Mouse (Mus musculus): ENCODE results near the gene Ly6g6d. TPM values are rescaled to one million over a fixed set of nuclear protein-coding genes. Genes with fewer than 3 reads are reported as not detected.
"Not testable (repeated sequence)": the region's sequence is repeated elsewhere in the genome, so short reads cannot be mapped to it uniquely, and the experiment has no call there.

Gene Ly6g6d
- polyA plus RNA-seq, 1 experiment from 2014 or later = 0.19 TPM

DNA sequence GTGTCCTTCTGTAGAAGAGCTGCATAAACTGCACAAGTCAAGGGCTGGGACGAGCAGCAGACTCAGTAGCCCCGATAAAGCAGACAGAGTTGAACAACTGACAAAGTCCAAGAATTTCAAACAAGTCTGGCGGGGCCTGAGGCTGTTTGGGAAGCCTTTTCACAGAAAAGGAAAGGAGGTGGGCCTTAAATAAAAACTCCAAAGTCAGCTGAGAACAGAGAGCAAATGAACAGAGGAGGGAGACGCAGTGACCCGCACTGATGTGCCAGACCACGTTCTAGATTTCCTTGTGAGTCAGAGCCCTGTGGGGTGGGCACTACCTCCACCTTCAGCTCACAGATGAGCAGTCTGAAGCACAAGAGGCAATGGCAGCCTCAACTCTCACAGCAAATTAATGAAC lies 43.0 kb downstream of the Ly6g6d start:
- POLR2A ChIA-PET = no interaction called here
- TF ChIP-seq CTCF (IDR thresholded peaks at IDR 0.05) = no peak
- in situ Hi-C loops (cut with MboI; ENCODE audit: low pct_unique_long_range_greater_than_20kb) = loop anchor here (5.0 kb wide), 1 partner anchor 52 kb away; the partner anchor contains the start of genes Abhd16a and Ly6g6f
- no peak for DNase-seq (ENCODE audit: low read depth, low spot score)
- no peaks in the 10 kb centered on the region for H3K27me3 ChIP-seq
- ATAC-seq = no peak
- CTCF ChIA-PET = interaction anchor here (1.1 to 1.6 kb wide), 2 partner anchors 14 to 79 kb away, joined by 3 read pairs; no protein-coding TSS in a partner anchor

- POLR2A ChIA-PET; DNase-seq (ENCODE audit: low read depth, low spot score); ATAC-seq; CTCF ChIA-PET; H3K27me3 ChIP-seq: not testable (repeated sequence)
- in situ Hi-C loops (cut with MboI; ENCODE audit: low pct_unique_long_range_greater_than_20kb) = loop anchor here (5.0 kb wide), 1 partner anchor 54 kb away; the partner anchor contains the start of genes Abhd16a and Ly6g6f
Observed at GRCm38 (mm10) chr17:35033703-35034102, 44.2 kb downstream of the Ly6g6d start.

DNA sequence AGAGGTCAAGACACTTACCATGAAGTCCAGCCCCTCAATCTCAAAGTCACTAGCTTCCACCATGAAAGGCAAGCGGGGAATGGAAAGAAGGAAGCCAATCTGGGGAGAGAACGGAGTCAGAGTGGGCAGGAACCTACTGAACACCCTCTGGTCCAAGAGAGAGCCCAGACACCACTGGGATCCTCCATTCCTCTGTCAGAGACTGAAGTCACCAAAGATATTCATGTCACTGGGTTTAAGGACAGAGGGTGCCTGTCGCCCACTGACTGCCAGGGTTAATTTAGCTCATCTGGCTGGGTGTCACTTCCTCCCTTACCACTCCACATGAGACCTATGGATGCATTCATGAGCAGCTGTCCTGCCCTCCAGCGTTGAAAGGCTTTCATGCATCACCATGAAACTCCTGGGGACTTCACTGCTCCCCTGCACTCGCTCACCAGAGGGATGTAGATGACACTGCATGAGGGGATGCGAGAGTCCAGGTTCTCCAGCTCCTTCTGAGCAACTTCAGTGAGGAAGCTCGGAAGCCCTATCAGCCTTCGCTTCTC lies 45.5 kb downstream of the Ly6g6d start:
- no peaks in the 10 kb centered on the region for H3K27me3 ChIP-seq
- TF ChIP-seq CTCF (IDR thresholded peaks at IDR 0.05) = no peak
- ChIA-PET CTCF (interaction anchor here (0.9 kb wide), 1 partner anchor 10 kb away, joined by 3 read pairs; no protein-coding TSS in a partner anchor), POLR2A (no interaction called here)
- DNase-seq (ENCODE audit: low read depth, low spot score) (no peak), ATAC-seq (no peak)
- in situ Hi-C loops (cut with MboI; ENCODE audit: low pct_unique_long_range_greater_than_20kb) = loop anchor here (5.0 kb wide), 1 partner anchor 55 kb away; the partner anchor contains the start of genes Abhd16a and Ly6g6f

GRCm38 (mm10) chr17:35031880-35032279 lies 46.0 kb downstream of the Ly6g6d start:
- CTCF ChIA-PET = no interaction called here
- TF ChIP-seq CTCF (IDR thresholded peaks at IDR 0.05) = no peak

DNA sequence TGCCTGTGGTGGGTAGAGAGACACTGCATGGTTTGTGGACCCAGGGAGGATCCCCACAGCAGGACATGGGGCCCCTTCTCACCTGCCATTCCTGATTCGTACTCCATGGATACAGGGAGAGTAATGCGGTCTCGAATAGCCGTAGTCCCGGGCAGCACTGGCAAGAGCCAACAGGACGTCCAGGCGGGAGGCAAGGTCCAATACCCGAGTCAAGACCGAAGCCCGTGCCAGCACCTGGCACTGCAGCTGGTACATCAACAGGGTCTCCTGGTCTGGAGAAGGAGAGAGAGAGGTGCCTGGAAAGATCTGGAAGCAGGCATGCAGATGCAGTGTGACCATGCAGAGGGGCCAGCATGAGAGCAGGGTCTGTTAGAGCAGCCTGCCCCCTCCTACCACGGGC lies 46.6 kb downstream of the Ly6g6d start:
- in situ Hi-C loops (cut with MboI; ENCODE audit: low pct_unique_long_range_greater_than_20kb) = loop anchor here (5.0 kb wide), 1 partner anchor 56 kb away; the partner anchor contains the start of genes Abhd16a and Ly6g6f
- ChIA-PET POLR2A (no interaction called here), CTCF (no interaction called here)
- ATAC-seq (no peak), DNase-seq (ENCODE audit: low read depth, low spot score) (no peak)
- no peak for TF ChIP-seq CTCF (IDR thresholded peaks at IDR 0.05)
- no peaks in the 10 kb centered on the region for H3K27me3 ChIP-seq

More at GRCm38 (mm10) chr17:35031880-35032279, 46.0 kb downstream of the Ly6g6d start:
- POLR2A ChIA-PET = no interaction called here
- in situ Hi-C loops (cut with MboI; ENCODE audit: low pct_unique_long_range_greater_than_20kb) = loop anchor here (5.0 kb wide), 1 partner anchor 55 kb away; the partner anchor contains the start of genes Abhd16a and Ly6g6f
- DNase-seq (ENCODE audit: low read depth, low spot score) (no peak), ATAC-seq (no peak)
- H3K27me3 ChIP-seq = no peaks in the 10 kb centered on the region

- no peaks in the 10 kb centered on the region for H3K27me3 ChIP-seq
- DNase-seq (ENCODE audit: low read depth, low spot score) (no peak), ATAC-seq (no peak)
- ChIA-PET POLR2A (interaction anchor here (0.5 to 1.3 kb wide), 5 partner anchors 18 to 153 kb away, joined by 3 to 4 read pairs (median 3); partner anchors contain the start of gene Clic1), CTCF (interaction anchor here (0.9 to 1.5 kb wide), 4 partner anchors 9 to 19 kb away, joined by 3 to 5 read pairs (median 4); partner anchors contain the start of gene Msh5)
- no peak for TF ChIP-seq CTCF (IDR thresholded peaks at IDR 0.05)
- in situ Hi-C loops (cut with MboI; ENCODE audit: low pct_unique_long_range_greater_than_20kb) = loop anchor here (5.0 kb wide), 1 partner anchor 57 kb away; the partner anchor contains the start of genes Abhd16a and Ly6g6f
Observed at GRCm38 (mm10) chr17:35029691-35030532, 48.0 kb downstream of the Ly6g6d start.

GRCm38 (mm10) chr17:35028315-35028714 lies 49.5 kb downstream of the Ly6g6d start:
- ChIA-PET POLR2A (interaction anchor here (0.6 to 0.8 kb wide), 2 partner anchors 9 to 18 kb away, joined by 3 read pairs; partner anchors contain the start of gene Msh5), CTCF (interaction anchor here (0.8 to 1.5 kb wide), 4 partner anchors 9 to 16 kb away, joined by 3 to 5 read pairs (median 3); no protein-coding TSS in a partner anchor)
- in situ Hi-C loops (cut with MboI; ENCODE audit: low pct_unique_long_range_greater_than_20kb) = no loop called here
- DNase-seq (ENCODE audit: low read depth, low spot score) = no peak
- TF ChIP-seq CTCF (IDR thresholded peaks at IDR 0.05) = no peak
- no peak for ATAC-seq
- no peaks in the 10 kb centered on the region for H3K27me3 ChIP-seq

- ChIA-PET POLR2A (interaction anchor here (0.8 kb wide), 1 partner anchor 19 kb away, joined by 3 read pairs; the partner anchor contains the start of gene Msh5), CTCF (interaction anchor here (0.8 to 1.5 kb wide), 2 partner anchors 8 to 11 kb away, joined by 3 read pairs; no protein-coding TSS in a partner anchor)
- no peak for ATAC-seq
- H3K27me3 ChIP-seq = no peaks in the 10 kb centered on the region
- in situ Hi-C loops (cut with MboI; ENCODE audit: low pct_unique_long_range_greater_than_20kb) = no loop called here
- no peak for DNase-seq (ENCODE audit: low read depth, low spot score)
- no peak for TF ChIP-seq CTCF (IDR thresholded peaks at IDR 0.05)
Observed at GRCm38 (mm10) chr17:35027277-35028068, 50.4 kb downstream of the Ly6g6d start, which contains the start of gene Sapcd1. Sapcd1 (minus strand) TSS chr17:35028016.

- ChIA-PET CTCF (no interaction called here), POLR2A (interaction anchor here (0.6 to 0.7 kb wide), 2 partner anchors 16 to 69 kb away, joined by 3 read pairs; no protein-coding TSS in a partner anchor)
- TF ChIP-seq CTCF (IDR thresholded peaks at IDR 0.05) = no peak
- DNase-seq (ENCODE audit: low read depth, low spot score) (no peak), ATAC-seq (no peak)
- no peaks in the 10 kb centered on the region for H3K27me3 ChIP-seq
- in situ Hi-C loops (cut with MboI; ENCODE audit: low pct_unique_long_range_greater_than_20kb) = no loop called here
Observed at GRCm38 (mm10) chr17:35026206-35026605, 51.7 kb downstream of the Ly6g6d start.

Measured in Patski (cell line).